Mouse (Mus musculus) thymus, postnatal 10 days (tissue): ENCODE measurements around the gene Gm20594.

Experiments used
- DNase-seq, 2 experiments: peaks; one replicate each; pipeline ENCODE4 v3.0.0; 2021; ENCODE audit warnings: low spot score in 2 of 2

Gm20594 gene

DNA sequence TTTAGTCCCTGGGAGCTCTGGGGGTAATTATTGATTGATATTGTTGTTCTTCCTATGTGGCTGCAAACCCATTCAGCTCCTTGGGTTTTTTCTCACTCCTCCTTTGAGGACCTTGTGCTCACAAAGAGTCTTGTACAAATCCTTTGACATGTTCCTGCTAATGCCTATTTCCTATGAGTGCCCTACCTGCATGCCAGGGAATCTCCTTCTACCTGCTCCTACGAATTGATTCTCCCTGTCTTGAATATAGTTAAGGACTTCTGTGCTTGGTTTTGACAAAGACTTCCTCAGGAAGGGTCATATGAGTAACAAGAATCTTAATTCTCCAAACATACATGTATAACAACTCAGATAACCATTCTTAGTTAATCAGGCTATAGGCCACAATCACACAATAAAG is at the start of gene Gm20594:
Gene Gm20594, plus strand, starts transcription at position 301 of the 400 bp plus-strand sequence.
- DNase-seq, result no peak

DNA sequence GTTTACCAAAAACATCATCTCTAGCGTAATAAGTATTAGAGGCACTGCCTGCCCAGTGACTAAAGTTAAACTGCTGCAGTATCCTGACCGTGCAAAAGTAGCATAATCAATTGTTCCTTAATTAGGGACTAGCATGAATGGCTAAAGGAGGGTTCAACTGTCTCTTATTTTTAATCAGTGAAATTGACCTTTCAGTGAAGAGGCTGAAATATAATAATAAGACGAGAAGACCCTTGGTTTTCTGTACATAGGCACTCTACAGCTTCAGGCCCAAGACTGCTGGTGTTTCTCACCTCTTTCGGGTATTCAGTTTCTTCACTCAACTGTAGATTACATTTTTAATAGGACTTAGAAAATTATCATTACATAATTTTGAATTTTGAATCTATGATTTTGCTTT is 398 bp downstream of the Gm20594 start:
- DNase-seq, result no peak

DNA sequence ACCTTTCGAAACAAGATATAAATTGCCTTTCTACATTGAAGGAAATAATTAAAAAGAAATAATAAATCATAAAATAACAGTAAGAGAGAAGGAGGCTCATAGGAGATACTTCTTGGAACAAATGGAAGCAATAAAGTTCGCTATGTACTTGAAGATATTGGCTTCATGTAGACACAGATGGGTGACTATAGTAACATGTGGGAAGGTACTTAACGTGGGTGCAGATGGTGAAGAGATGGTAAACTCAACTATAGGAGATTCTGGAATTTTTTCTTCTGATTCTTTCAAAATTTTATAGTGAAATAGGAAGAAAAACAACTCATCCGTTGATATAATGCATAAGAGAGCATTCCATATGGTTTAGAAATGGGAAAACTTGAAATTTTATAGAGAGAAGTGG is 16.1 kb downstream of the Gm20594 start:
- no peak for DNase-seq

DNA sequence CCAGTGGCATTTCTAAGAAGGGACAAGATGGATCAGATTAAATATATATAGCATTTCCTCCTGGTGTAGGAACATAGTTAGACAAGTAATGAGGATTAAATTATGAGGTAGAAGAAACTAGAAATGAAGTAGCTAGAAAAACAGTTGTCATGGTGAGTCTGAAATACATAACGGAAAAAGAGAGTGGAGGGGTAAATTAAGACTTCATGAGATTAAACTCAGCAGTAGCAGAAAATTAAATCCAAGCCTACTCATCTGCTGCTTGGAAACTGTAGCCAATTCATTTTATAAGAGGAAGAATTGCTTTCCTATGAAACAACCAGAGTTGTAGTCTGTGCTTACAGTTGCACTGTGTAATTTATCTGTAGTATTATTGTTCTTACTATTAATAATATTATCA is 29.1 kb downstream of the Gm20594 start:
- DNase-seq, result no peak
